Mouse (Mus musculus): ENCODE data around the gene Gm6880. TPM values are rescaled to one million over a fixed set of nuclear protein-coding genes. Genes with fewer than 3 reads are reported as not detected.

Gm6880 gene
- total RNA-seq (2023) = not detected in 2 replicates

DNA sequence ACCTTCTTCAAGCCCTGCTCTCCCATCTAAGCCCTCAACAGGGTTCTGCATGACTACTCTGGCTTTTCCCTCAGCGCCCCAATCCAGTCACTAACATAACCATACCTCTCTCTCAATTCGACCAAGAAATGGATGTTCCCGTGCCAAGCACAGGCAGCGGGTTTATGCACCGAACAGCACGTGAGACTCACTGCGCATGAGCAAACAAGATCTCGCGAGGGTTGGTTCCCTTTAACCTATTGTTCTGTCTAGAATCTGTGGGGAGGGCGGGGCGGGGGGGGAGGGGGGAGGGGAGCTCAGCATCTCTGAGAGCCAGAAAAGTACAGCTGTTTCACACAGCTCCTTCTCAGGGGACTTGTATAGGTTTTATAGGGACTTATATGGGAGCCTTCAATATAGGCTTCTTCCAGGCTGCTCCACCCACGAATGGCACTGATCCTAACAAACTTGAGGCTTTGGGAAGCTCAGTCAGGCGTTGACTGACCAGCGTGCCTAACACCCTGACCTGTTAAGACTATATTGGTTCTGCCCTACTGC, at the start of gene Gm6880:
Gene Gm6880, minus strand, starts transcription at position 51 of the 537 bp plus-strand sequence.

Other genes starting within 250 kb of the Gm6880 start
- 1,682 and 1,969 TPM in 2 replicates for gene Flna, start 231.6 kb downstream of the Gm6880 start, total RNA-seq (2023)
- 35.8 and 51.3 TPM in 2 replicates for gene Emd, start 226.7 kb downstream of the Gm6880 start, total RNA-seq (2023)
- 315 and 369 TPM in 2 replicates for gene Rpl10, start 210.6 kb downstream of the Gm6880 start, total RNA-seq (2023)
- 42.0 and 53.3 TPM in 2 replicates for gene Taz, start 199.5 kb downstream of the Gm6880 start, total RNA-seq (2023)
- 21.8 and 30.6 TPM in 2 replicates for gene Dnase1l1, start 199.1 kb downstream of the Gm6880 start, total RNA-seq (2023)
- gene Atp6ap1, start 184.3 kb downstream of the Gm6880 start, total RNA-seq (2023) = 176 and 181 TPM in 2 replicates
- 248 and 265 TPM in 2 replicates for gene Gdi1, start 176.4 kb downstream of the Gm6880 start, total RNA-seq (2023)
- gene Fam50a, start 168.4 kb downstream of the Gm6880 start, total RNA-seq (2023) = 35.7 and 39.2 TPM in 2 replicates
- 0.28 and 0.59 TPM in 2 replicates for gene Plxna3, start 152.3 kb downstream of the Gm6880 start, total RNA-seq (2023)
- 16.1 and 16.2 TPM in 2 replicates for gene Lage3, start 127.8 kb downstream of the Gm6880 start, total RNA-seq (2023)
- 15.9 and 19.4 TPM in 2 replicates for gene Ubl4a, start 108.2 kb downstream of the Gm6880 start, total RNA-seq (2023)
- 17.2 and 19.4 TPM in 2 replicates for gene Slc10a3, start 108.0 kb downstream of the Gm6880 start, total RNA-seq (2023)
- 9.1 and 9.9 TPM in 2 replicates for gene Fam3a, start 88.1 kb downstream of the Gm6880 start, total RNA-seq (2023)
- 26.1 and 42.9 TPM in 2 replicates for gene Ikbkg, start 88.1 kb downstream of the Gm6880 start, total RNA-seq (2023)
- 378 and 394 TPM in 2 replicates for gene G6pdx, start 52.2 kb downstream of the Gm6880 start, total RNA-seq (2023)
- gene Olfr1326-ps1, start 93.5 kb upstream of the Gm6880 start, total RNA-seq (2023) = not detected in 2 replicates
- gene Olfr1325, start 111.3 kb upstream of the Gm6880 start, total RNA-seq (2023) = not detected in 2 replicates
- gene Gm5640, start 164.2 kb upstream of the Gm6880 start, total RNA-seq (2023) = not detected in 2 replicates

All from neutrophil, adult 65 days (primary cell).